Mouse (Mus musculus): ENCODE results near the gene Cdh23. TPM values are rescaled to one million over a fixed set of nuclear protein-coding genes. Genes with fewer than 3 reads are reported as not detected.

The Cdh23 gene
- total RNA-seq, 2 experiments from 2014 or later, result 5.1 to 6.0 TPM

DNA sequence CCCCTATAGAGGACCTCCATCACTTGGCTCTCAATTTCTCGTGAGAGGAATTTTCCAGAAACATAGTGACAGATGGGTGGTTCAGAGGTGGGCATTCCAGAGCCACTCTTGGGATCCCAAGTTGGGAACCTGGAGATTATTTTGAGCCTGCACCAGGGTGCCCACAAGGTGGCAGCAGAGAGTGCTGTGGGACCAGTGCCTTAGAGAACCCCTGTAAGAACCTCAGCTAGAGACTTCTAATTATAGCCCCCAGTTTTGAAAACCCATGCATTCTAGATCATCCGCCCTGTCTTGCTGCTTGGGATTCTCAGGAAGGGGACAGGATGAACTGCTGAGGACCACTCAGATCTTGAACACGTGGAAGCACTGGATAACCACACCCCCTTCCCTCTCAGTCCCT is 278.2 kb downstream of the Cdh23 start:
- peak; percentile 68 to 82 for DNase-seq
- intact Hi-C loops (cut with DNase I), result loop anchor here (2.0 kb wide), 1 partner anchor 279 kb away; the partner anchor contains the start of gene Cdh23

DNA sequence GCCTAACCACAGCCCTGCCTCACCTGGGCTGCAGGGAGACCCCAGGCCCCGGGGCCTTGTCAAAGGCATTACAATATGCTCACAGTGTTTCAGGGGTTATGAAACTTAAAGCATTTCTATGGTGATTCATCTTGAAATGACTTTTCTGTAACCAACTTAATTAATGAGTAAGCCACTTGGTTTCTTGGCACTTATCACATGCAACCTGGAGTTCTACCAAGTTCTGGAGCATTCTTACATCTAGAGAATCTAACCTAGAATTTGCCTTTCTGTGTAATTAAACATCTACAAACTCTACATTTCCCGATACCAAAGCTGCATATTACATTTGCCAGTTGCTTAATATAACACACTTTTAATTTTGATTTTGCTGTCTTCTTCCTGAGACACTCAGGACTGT is 279.2 kb downstream of the Cdh23 start:
- intact Hi-C loops (cut with DNase I), result loop anchor here (2.0 kb wide), 1 partner anchor 340 kb away; no protein-coding TSS in a partner anchor
- DNase-seq, result no peak

DNA sequence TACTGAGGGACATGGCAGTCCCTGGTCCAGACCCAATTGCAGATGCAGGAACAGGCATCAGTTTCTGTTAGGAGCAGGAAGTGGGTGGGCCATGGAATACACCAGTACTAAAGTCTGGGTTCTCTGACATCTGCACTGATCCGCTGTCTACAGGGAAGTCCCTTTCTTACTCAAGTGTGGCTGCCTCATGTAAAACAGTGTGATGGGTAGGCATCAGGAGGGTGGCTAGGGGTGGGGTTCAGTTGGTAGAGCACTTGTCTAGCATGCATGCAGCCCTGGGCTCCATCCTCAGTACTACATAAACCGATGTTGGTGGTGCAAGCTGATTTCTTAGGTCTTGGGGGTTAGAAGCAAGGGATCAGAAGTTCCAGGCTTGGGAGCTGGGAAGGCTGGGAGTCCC is 282.5 kb downstream of the Cdh23 start:
- DNase-seq, result no peak

DNA sequence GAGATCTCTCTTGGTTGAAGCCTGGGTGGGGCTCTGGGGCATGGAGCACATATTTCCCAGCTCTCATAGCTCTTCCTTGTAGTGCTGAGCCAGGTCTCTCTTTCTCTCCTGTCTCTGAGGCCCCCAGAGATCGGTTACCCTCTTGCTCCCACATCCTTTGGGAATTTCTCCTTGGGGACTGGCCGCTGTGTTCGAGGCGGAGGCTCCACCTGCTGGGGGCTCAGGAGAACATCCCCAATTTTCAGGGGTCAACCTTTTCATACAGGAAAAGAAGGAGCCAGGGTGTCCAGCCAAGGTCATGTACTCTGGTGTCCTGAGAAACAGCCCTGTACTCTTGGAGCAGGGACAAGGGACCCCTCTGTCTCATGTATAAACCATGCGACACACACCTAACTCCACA is 284.5 kb downstream of the Cdh23 start:
- peak in 1 of 2 experiments; percentile 16 for DNase-seq

More for the DNA sequence above, 282.5 kb downstream of the Cdh23 start:
- intact Hi-C loops (cut with DNase I), result no loop called here

DNA sequence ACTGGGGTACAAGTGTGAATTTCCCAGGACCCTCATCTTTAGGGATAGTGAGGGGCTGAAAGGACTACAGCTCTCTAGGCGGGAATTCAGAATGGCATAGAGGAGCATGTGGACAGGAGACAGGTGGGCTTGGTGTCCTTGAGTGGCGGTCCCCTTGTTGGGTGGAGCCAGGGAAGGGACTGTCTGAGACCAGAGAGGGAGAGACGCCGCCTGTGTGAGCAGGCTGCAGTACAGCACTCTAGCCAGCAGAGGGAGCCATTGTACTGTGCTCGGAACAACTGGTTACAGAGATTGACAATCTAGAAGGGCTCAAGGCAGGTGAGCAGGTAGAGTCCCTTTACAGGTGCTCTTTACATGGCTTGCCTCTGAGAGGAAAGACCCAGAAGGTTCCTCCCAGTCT is 288.5 kb downstream of the Cdh23 start:
- DNase-seq, result peak; percentile 70 to 80
- intact Hi-C loops (cut with DNase I), result loop anchor here (2.0 kb wide), 2 partner anchors 61 to 103 kb away; partner anchors contain the start of gene Vsir

More for the DNA sequence above, 284.5 kb downstream of the Cdh23 start:
- intact Hi-C loops (cut with DNase I), result loop anchor here (1.0 kb wide), 1 partner anchor 106 kb away; no protein-coding TSS in a partner anchor

DNA sequence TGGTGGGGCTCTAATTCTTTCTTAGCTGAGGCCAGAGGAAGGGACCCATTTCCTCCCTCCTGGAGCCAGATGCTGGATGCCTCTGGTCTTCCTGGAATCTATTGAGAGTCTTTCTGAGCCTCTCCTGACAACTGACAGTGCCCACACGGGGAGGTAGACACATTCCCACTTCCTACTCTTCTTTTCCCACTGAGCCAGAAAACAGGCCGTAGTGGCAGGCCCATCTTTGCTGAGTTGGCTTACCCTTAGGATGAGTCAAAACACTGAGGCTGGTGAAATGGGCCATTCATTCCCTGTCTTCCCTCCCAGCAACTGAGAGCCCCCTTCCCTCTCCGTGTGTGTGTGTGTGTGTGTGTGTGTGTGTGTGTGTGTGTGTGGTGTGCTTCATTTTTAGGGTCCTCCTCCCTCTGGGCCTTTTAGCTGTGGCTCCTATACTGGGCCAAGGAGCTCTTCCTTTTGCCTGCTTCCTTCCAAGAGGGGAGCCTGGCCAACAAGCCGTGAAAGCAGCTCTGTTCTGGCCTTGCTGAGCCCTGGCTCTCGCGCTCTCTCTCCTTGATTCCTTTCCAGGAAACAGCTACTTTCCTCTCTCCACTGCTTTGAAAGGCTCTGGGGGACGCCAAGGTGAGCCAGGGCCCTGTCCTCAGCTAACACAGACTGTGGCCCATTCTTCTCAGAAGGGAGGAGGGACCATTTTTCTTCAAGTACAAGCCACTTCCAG is 290.7 kb downstream of the Cdh23 start:
- peak; percentile 45 to 55 for DNase-seq
- intact Hi-C loops (cut with DNase I), result loop anchor here (2.0 kb wide), 1 partner anchor 59 kb away; the partner anchor contains the start of gene Vsir

DNA sequence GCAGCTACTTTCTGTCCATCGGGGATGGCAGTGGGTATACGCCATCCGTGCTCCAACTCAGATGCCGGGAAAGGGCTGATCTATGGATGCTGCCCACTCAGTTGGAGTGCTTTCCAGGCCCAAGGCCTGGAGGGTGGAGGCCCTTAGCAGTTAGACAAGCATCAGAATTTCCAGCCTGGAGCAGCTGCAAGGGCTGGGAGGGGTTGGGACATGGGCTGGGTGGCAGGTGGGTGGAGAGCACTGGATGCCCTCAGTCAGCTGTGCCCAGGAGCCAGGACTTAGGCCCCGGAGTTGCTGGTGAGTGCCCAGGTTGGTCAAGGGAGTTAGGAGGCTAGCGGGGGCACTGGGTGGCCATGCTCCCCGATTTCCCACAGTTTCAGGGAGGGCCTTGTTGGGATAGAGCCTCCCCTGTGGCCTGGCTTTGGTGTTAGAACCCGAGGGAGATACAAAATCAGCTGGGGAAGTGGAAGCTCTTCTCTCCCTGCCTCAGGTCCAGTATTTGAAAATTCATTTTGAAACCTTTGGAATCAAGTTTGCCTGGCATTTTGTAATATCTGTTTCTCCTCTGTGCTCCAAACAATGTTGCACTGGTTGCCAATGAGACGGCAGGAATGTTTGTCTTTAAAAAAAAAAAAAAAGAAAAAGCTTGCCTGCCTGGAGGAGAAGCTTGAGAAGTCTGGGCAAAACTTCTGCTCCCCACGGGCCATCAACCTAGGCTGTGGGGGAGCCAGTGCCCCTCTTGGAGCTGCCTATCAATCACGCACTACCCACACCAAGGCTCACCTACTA is 295.6 kb downstream of the Cdh23 start:
- intact Hi-C loops (cut with DNase I), result no loop called here
- no peak for DNase-seq

DNA sequence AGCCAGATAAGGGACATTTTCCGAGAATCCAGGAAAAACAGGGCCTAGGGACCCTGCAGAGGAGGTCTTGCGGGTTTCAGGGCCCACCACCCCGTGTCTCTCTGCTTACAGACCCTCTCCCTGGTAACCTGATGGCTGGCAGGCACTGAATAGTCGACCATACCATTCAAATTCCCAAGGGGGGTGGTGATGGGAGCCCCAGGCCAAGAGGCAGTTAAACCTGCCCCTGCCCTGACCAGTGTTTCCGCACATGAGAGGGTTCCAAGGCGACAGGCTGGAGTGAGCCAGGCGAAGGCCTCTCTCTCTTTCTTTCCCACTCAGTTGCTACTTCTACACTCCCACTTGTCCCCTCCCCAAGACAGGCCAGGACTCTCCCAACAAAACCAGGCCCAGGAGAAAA is 296.8 kb downstream of the Cdh23 start, which contains the start of gene Gm17455:
Gene Gm17455 (plus strand): TSS at position 278 of the 400 bp plus-strand sequence.
- intact Hi-C loops (cut with DNase I), result no loop called here
- DNase-seq, result no peak

DNA sequence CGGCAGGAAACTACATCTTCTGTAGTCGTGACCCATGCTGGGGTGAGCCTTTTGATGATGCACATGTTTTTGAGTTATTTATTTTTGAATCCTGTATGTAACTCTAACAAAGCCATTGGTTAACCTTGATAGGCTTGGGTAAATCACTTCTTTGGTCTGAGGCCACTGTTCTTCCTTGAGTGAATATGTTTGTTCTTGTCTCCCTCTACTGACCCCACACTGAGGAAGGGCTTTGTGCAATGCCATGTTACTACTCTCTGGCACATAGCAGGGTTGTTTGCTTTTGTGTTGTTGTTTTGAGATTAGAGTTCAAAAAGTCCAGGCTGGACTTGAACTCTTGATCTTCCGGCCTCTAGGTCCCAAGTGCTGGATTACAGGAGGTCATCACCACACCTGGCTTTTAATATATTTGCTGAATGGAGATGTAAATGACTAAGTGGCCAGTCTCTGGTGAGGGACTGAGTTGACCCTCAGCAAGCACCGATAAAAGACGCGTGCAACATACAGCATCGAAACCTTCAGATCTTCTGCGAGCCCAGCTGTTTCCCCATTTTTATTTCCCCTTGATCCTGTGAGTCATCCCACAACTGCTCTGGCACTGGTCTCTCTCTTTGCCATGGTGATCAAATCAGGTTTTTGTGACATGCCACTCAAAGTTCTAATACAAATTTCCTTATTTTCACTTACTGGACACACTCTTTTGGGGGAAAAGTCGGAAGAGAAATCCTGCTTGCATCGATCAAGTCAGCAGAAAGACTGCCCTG is 298.1 kb downstream of the Cdh23 start:
- DNase-seq, result no peak
- intact Hi-C loops (cut with DNase I), result no loop called here

DNA sequence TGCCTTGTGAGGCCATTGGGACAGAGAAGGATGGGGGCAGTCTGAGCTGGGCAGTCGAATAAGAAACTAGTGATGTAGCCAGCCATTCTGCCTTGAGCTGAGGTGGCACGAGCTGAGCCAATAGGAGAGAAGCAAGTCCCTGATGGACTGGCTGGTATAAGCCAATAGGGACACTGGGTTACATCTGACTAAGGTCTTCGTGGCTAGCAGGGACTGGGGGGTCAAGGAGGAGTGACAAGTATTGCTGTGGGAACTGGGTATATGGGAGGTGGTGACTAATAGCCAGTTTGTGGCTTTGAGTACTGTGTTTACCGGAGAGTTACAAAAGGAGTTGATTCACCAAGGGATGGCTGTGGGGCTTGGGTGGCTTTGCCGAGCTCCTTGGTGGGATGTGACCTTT is 300.7 kb downstream of the Cdh23 start:
- DNase-seq, result no peak
- intact Hi-C loops (cut with DNase I), result no loop called here

DNA sequence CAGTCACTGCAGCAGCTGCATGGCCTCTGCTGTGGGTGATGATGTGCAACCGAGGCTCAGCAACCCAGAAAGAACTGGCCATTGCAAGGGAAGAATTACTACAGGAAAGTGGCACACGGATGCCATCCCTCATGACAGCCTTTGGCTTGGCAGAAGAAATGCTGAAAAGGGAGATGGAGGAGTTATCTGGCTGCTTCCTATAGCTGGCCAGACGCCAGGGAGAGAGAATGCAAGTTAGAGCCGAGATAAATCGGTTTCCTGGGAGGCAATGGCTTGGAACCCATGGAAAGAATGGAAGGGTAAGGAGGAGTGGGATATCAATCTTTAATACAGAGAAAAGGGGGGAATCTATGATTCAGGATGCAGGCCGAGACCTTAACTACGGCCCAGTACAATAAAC is 301.4 kb downstream of the Cdh23 start:
- DNase-seq, result no peak
- intact Hi-C loops (cut with DNase I), result no loop called here

DNA sequence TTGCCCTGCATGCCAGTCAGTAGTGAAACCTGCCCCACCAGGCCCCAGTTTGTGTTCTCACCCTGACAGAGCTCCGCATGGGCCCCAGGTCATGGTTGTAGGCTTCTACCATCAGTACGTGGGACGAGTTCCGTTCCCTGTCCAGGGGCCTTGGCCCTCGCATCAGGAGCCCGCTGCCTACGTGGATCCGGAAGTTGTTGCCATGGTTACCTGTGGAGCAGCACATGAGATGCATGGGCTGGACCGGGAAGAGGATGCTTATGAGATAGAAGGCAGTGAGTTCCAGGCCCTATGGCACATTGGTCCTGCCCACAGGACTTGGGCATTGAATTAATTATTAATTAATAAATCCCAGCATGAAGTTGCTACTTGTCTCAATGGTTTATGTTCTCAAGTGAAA is 304.6 kb downstream of the Cdh23 start:
- intact Hi-C loops (cut with DNase I), result no loop called here
- DNase-seq, result no peak

DNA sequence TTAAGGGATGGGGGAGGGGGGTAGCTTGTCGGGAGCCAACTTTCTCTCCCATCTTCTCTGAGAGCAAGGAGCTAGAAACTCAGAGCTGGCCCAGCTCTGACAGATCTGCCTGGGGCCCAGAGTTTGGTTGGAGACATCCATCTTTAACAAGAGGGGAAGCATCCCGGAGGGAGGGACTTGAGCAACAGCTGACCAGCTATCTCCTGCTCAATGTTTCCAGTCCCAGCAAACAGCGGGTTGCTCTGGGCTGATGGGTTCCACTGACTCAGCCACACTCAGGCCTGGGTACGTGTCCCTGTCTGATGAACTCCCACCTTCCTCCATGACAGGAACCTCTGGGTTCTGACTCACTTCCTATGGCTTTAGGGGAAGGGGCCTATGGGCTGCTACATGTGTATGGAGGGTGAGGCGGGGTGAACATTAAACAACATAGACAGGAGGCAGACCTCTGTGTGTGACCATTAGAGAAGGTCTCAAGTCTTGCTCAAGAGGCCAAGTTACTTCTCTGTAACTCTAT is 305.3 kb downstream of the Cdh23 start:
- no peak for DNase-seq
- intact Hi-C loops (cut with DNase I), result no loop called here

DNA sequence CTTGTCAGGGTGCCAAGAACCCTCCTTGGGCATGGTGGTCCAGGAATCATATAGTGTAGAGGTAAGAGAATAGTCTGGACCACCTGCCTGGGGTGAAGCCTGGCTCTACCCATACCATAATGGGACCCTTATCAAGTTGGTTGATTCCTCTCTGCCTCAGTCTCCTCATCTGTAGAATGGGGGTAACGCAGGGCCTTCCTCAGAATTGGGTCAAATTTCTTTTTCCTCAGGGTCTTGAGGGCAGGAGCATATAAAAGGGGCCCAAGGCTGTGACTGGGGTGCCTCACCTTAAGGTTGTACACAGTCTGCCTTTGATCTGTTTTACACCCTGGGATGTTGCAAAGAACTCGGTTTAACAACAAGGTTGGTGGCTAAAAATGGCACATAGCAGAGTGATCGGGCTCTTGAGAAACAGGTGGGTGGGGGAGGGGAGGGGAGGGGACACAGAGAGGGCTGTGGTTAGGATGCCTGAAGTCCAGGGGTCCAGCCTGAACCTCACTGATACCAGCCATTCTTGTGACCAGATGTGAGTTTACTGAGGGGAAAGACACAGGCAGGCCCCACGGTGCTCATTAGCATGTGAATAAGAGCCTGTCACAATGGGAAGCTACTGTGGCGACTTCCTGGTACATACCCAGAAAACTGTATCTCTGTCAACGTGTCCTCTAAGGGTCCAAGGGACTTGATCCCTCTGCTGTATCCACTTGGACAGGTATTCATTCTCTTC is 305.9 kb downstream of the Cdh23 start:
- intact Hi-C loops (cut with DNase I), result no loop called here
- no peak for DNase-seq

DNA sequence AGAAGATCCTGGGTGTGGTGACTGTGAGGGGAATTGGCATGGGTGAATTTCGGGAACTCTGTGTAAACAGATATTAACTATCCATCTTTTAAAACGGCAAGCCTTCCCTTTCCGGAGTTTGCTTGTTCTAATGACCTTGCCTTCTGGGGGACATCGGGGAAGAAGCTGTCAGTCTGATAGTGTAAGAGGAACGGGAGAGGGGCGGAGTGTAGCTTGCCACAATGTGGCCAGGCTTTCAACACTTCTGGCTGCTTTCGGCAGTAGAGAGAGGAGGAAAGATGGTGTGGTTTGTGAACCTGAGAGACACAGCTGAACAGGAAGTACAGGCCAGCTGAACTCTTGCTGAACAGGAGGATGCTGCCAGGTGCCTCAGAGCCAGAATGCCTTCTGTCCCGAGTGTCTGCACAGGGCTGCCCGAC is 306.8 kb downstream of the Cdh23 start:
- intact Hi-C loops (cut with DNase I), result loop anchor here (5.0 kb wide), 1 partner anchor 42 kb away; the partner anchor contains the start of gene Vsir
- no peak for DNase-seq

DNA sequence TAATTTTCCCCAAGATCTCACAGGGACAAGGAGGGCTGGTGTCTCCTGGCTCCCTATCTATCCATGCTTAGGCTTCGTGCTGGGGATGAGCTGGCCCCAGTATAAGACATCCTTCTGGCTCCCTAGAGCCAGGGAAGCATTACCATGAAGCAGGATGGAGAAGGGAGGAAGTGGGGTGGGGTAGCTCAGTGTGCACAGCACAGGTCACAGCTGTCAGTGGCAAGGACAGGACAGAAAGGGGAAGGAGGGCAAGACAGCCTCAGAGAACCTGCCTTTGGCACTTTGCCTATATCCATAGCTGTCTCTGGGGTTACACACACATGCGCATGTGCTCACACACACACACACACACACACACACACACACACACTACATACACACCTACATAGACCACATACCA is 308.0 kb downstream of the Cdh23 start:
- intact Hi-C loops (cut with DNase I), result loop anchor here (5.0 kb wide), 1 partner anchor 41 kb away; the partner anchor contains the start of gene Vsir
- no peak for DNase-seq

DNA sequence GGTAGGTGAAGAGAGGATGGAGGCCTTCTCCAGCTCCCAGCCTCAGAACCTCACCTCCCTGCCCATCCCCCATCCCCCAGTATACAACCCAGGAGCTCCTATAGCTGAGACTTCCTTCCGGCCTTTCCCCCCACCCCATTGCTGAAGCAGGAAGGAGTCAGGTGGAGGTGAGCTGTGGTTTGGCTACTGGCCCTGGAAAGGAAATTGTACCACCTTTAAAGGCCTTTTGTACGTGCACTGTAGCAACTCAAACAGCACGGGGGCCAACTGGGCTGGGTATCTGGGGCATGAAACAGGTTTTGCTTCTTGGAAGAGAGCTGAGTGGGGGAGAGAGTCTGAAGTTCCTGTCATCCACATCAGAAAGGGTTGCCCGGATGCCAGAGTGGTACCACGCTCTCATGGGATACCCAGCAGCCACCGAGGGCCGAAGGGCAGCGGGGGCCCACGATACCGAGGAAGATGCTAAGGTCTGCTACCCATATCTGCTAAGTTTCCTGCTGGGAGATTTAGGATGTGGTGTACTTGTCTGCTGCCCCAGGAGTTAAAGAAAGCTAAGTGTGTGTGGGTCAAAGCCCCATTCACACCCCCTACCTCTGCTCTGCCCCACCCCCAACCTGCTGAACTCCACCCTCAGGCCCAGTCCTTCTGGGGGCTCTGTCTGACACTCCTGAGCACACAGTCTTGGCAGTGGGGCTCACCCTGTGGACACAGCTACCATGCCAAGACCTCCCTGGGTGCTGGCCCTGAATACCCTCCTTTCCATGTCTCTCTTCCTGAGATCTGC is 315.0 kb downstream of the Cdh23 start:
- intact Hi-C loops (cut with DNase I), result no loop called here

DNA sequence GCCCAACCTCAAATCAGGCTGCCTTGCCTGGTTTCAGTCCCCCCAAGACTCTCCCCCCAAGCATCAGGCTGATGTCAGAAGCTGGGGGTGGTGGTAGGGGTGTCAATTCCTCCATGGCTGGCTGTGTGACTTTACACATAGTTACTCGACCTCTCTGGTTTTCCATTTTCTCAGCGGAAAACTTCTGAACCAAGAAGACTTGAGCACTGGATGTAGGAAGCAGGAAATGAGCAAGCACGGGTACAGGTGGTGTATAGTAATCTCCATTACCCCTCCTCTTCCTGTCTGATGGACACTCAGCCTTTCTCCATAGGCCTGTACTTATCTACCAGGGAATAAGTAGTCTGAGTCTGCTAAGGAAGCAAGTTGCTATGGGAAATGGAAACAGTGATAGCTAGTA is 316.1 kb downstream of the Cdh23 start:
- intact Hi-C loops (cut with DNase I), result no loop called here
- no peak for DNase-seq

More for the DNA sequence above, 315.0 kb downstream of the Cdh23 start:
- no peak for DNase-seq

All from heart, postnatal 14 days (tissue).